Mouse (Mus musculus) thymus, adult 2 months (tissue): ENCODE data around the gene Trem1.

Experiments
- CTCF ChIP-seq: fragments of 200-500 bp; IDR thresholded peaks from 2 replicates; pipeline ENCODE4 v1.5.1; 2012; ENCODE audit warnings: mild to moderate bottlenecking, control low read depth, low read length, moderate library complexity, borderline replicate concordance; ENCODE audit not compliant: control insufficient read depth, poor library complexity, insufficient read depth; ENCODE audit errors: extremely low read depth
- POLR2A ChIP-seq: fragments of 200-500 bp; IDR thresholded peaks from 2 replicates; pipeline ENCODE4 v1.6.1; 2012; ENCODE audit warnings: mild to moderate bottlenecking, low read length, control low read depth, moderate library complexity; ENCODE audit not compliant: control insufficient read depth, poor library complexity, insufficient read depth; ENCODE audit errors: extremely low read depth

GRCm38 (mm10) chr17:48286765-48287164 lies 54.2 kb downstream of the Trem1 start:
- TF ChIP-seq CTCF, result no peak
- no peak for TF ChIP-seq POLR2A
